Mouse (Mus musculus) forebrain, embryonic 10.5 days (tissue): ENCODE measurements around the gene Spop. TPM values are rescaled to one million over a fixed set of nuclear protein-coding genes. Genes with fewer than 3 reads are reported as not detected.

Experiments
- DNase-seq: peaks from one replicate; pipeline ENCODE4 v3.0.0-alpha.2; 2017; ENCODE audit warnings: low spot score; ENCODE audit errors: extremely low spot score
- H3K27ac ChIP-seq: fragments of 300-500 bp; sonication (generic); 2 replicates; pipeline ENCODE4 v1.5.1; 2016; ENCODE audit warnings: mild to moderate bottlenecking
- H3K27me3 ChIP-seq: fragments of 300-500 bp; sonication (generic); 2 replicates; pipeline ENCODE4 v1.6.1; 2016; ENCODE audit warnings: mild to moderate bottlenecking; ENCODE audit not compliant: poor library complexity, severe bottlenecking
- H3K36me3 ChIP-seq: fragments of 300-500 bp; sonication (generic); replicated peaks from 2 replicates; pipeline ENCODE4 v1.6.1; 2016; ENCODE audit warnings: mild to moderate bottlenecking, moderate library complexity
- H3K4me1 ChIP-seq: fragments of 300-500 bp; sonication (generic); 2 replicates; pipeline ENCODE4 v1.6.1; 2016
- H3K4me3 ChIP-seq: fragments of 300-500 bp; sonication (generic); 2 replicates; pipeline ENCODE4 v1.5.1; 2016; ENCODE audit warnings: mild to moderate bottlenecking, moderate library complexity
- H3K9me3 ChIP-seq: fragments of 300-500 bp; sonication (generic); 2 replicates; pipeline ENCODE4 v1.6.1; 2016; ENCODE audit warnings: mild to moderate bottlenecking, moderate library complexity
- WGBS: fragments of 180-500 bp; shearing (Covaris S2); methylation state at CpG from one replicate; pipeline ENCODE4 v1.1.7; 2016; 5-methylcytosine and 5-hydroxymethylcytosine counted together
- polyA plus RNA-seq: library from polyadenylated mRNA; unstranded; fragments of >200 nt; fragmentation: Nextera tagmentation; extraction: Ambion mirVana; gene quantifications from 2 replicates; pipeline ENCODE4 v1.2.1, GENCODE M21; 2016

The Spop gene
- polyA plus RNA-seq, 1 experiment from 2014 or later: 142 TPM

- no peak for DNase-seq
- Histone ChIP-seq H3K4me1 (peaks cover 6% of the 10 kb centered on the region; the same call in 1 of the 2 replicates), H3K9me3 (no peaks in the 10 kb centered on the region), H3K27me3 (peaks cover 5% of the 10 kb centered on the region), H3K4me3 (no peak overlapping the region), H3K36me3 (no peaks in the 10 kb centered on the region), H3K27ac (no peak overlapping the region)
- 80% methylated on average over 3 of the region's 3 CpGs for WGBS
Observed at GRCm38 (mm10) chr11:95528231-95528630, 114.4 kb downstream of the Spop start.

- no peaks in the 10 kb centered on the region for H3K9me3 ChIP-seq
- no peaks in the 10 kb centered on the region for H3K36me3 ChIP-seq
- no peak for DNase-seq
- no peak overlapping the region for H3K27ac ChIP-seq
- whole genome bisulfite sequencing: 81% methylated on average over 13 of the region's 13 CpGs
- no peak overlapping the region for H3K4me3 ChIP-seq
- H3K4me1 ChIP-seq: peaks cover 16% of the 10 kb centered on the region
- peaks cover 22% of the 10 kb centered on the region for H3K27me3 ChIP-seq
Observed at GRCm38 (mm10) chr11:95532353-95533072, 118.6 kb downstream of the Spop start.

GRCm38 (mm10) chr11:95533484-95534160 is 119.7 kb downstream of the Spop start:
- H3K27ac ChIP-seq: no peak overlapping the region
- DNase-seq: peak; percentile 91
- H3K36me3 ChIP-seq: no peaks in the 10 kb centered on the region
- H3K4me1 ChIP-seq: peaks cover 19% of the 10 kb centered on the region
- H3K27me3 ChIP-seq: peaks cover 22% of the 10 kb centered on the region
- H3K9me3 ChIP-seq: no peaks in the 10 kb centered on the region
- 22% methylated on average over 24 of the region's 24 CpGs for WGBS
- H3K4me3 ChIP-seq: peak overlapping the region; percentile 21

GRCm38 (mm10) chr11:95538378-95539104 is 124.7 kb downstream of the Spop start:
- Histone ChIP-seq H3K4me3 (no peak overlapping the region), H3K4me1 (peaks cover 45% of the 10 kb centered on the region), H3K36me3 (no peaks in the 10 kb centered on the region), H3K27ac (no peak overlapping the region), H3K27me3 (peaks cover 32% of the 10 kb centered on the region), H3K9me3 (no peaks in the 10 kb centered on the region)
- WGBS: 74% methylated on average over 15 of the region's 15 CpGs
- no peak for DNase-seq

- DNase-seq: no peak
- peaks cover 40% of the 10 kb centered on the region for H3K4me1 ChIP-seq
- H3K9me3 ChIP-seq: no peaks in the 10 kb centered on the region
- 47% methylated on average over 18 of the region's 18 CpGs for WGBS
- H3K4me3 ChIP-seq: no peak overlapping the region
- no peak overlapping the region for H3K27ac ChIP-seq
- no peaks in the 10 kb centered on the region for H3K36me3 ChIP-seq
- H3K27me3 ChIP-seq: peaks cover 17% of the 10 kb centered on the region
Observed at GRCm38 (mm10) chr11:95540637-95541385, 126.9 kb downstream of the Spop start.

Other genes with a start within 250 kb of the Spop start
- not detected in 2 replicates for gene Tac4, start 152.6 kb upstream of the Spop start, polyA plus RNA-seq
- 93.2 and 93.7 TPM in 2 replicates for gene Kat7, start 103.8 kb upstream of the Spop start, polyA plus RNA-seq
- gene Fam117a, start 77.1 kb upstream of the Spop start, polyA plus RNA-seq: 7.4 and 7.7 TPM in 2 replicates
- 118 and 119 TPM in 2 replicates for gene Slc35b1, start 29.4 kb upstream of the Spop start, polyA plus RNA-seq
- 0.31 and 0.36 TPM in 2 replicates for gene Nxph3, start 100.5 kb downstream of the Spop start, polyA plus RNA-seq
- 12.3 and 14.6 TPM in 2 replicates for gene Ngfr, start 173.7 kb downstream of the Spop start, polyA plus RNA-seq